21 mouse cellular contexts compared by ENCODE assay signal in the genomic region with DNA sequence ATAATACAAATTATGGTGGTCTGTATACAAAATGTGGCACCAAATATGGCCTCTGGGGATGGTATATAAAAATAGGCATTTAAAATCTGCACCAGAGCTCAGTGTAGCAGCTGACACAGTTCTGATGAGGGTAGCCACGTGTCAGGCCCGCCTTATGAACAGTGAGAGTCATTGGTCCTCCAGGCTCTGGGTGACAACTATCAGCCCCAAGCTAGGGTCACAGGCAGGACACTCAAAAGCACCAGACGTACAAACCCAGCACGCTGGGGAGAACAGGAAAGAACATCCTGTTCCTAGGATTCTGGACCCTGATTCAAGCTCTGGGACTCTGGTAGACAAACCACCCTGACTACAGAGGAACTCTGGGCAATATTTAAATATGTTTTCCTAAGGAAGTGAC. TPM values are rescaled to one million over a fixed set of nuclear protein-coding genes. Genes with fewer than 3 reads are reported as not detected.
DNase-seq lines count a peak whose midpoint lies in the region; ATAC-seq and TF ChIP-seq lines count a peak whose summit lies in the region.
"Had no signal": no experiment of that assay in that cellular context is flagged by ENCODE, and none has a peak within 500 bp of the region (broad histone marks: within the 10 kb centered on the region; RNA-seq: fewer than 3 reads in every experiment).

No protein-coding gene starts in this region.

- TF ChIP-seq EP300 in heart, postnatal 0 days (IDR thresholded peaks at IDR 0.05; ENCODE audit: low read depth), result no peak
- no peak for TF ChIP-seq EP300 in liver, postnatal 0 days (IDR thresholded peaks at IDR 0.05; ENCODE audit: low read depth)

- H3K9ac ChIP-seq in heart, embryonic 11.5 days (ENCODE audit: low read depth, low read length), result no peak overlapping the region
- H3K9ac ChIP-seq in heart, postnatal 0 days (replicated peaks; ENCODE audit: low read depth, low read length), result no peak overlapping the region
- no peak overlapping the region for H3K9ac ChIP-seq in heart, embryonic 12.5 days
- no peak overlapping the region for H3K9ac ChIP-seq in liver, postnatal 0 days (replicated peaks)
- H3K9ac ChIP-seq: forebrain, embryonic 13.5 days; hindbrain, embryonic 12.5 days had no signal

- no peaks in the 10 kb centered on the region for H3K27me3 ChIP-seq in heart, embryonic 11.5 days (ENCODE audit: control insufficient read depth, insufficient read depth, low read length)
- no peaks in the 10 kb centered on the region for H3K27me3 ChIP-seq in heart, postnatal 0 days (ENCODE audit: control insufficient read depth, insufficient read depth, low read length)
- no peaks in the 10 kb centered on the region for H3K27me3 ChIP-seq in heart, embryonic 12.5 days (replicated peaks)
- H3K27me3 ChIP-seq in liver, postnatal 0 days (ENCODE audit: insufficient read depth, low read length), result no peaks in the 10 kb centered on the region
- H3K27me3 ChIP-seq: forebrain, embryonic 13.5 days; hindbrain, embryonic 12.5 days had no signal

- peaks cover 6% of the 10 kb centered on the region; the same call in 1 of the 2 replicates for H3K4me1 ChIP-seq in heart, embryonic 11.5 days (ENCODE audit: control insufficient read depth, insufficient read depth, low read length)
- no peaks in the 10 kb centered on the region for H3K4me1 ChIP-seq in heart, postnatal 0 days (ENCODE audit: control insufficient read depth, insufficient read depth)
- 0 out of 2 replicates have a peak, but pooled peaks cover 2% of the 10 kb centered on the region for H3K4me1 ChIP-seq in heart, embryonic 12.5 days (replicated peaks)
- peaks cover 4% of the 10 kb centered on the region; the same call in 1 of the 2 replicates for H3K4me1 ChIP-seq in liver, postnatal 0 days (ENCODE audit: insufficient read depth)

- no peak for TF ChIP-seq CTCF in heart, postnatal 0 days (IDR thresholded peaks at IDR 0.05; ENCODE audit: low read depth)
- TF ChIP-seq CTCF in layer of hippocampus, adult 2 months (conservative IDR thresholded peaks at IDR 0.05), result no peak
- no peak for TF ChIP-seq CTCF in liver, postnatal 0 days (IDR thresholded peaks at IDR 0.05; ENCODE audit: low read depth)

- no peak overlapping the region for H3K4me3 ChIP-seq in heart, embryonic 11.5 days (ENCODE audit: low read depth, low read length)
- no peak overlapping the region for H3K4me3 ChIP-seq in heart, postnatal 0 days (ENCODE audit: low read depth, low read length)
- no peak overlapping the region for H3K4me3 ChIP-seq in heart, embryonic 12.5 days
- H3K4me3 ChIP-seq in layer of hippocampus, adult 2 months, result no peak overlapping the region
- no peak overlapping the region for H3K4me3 ChIP-seq in liver, postnatal 0 days (ENCODE audit: low read depth, low read length)
- H3K4me3 ChIP-seq: forebrain, embryonic 10.5 days; forebrain, embryonic 13.5 days; gastrocnemius, adult 2 months; hindbrain, embryonic 12.5 days had no signal

- H3K27ac ChIP-seq in heart, embryonic 11.5 days (ENCODE audit: low read depth, low read length), result no peak overlapping the region
- no peak overlapping the region for H3K27ac ChIP-seq in heart, postnatal 0 days (ENCODE audit: low read depth)
- H3K27ac ChIP-seq in heart, embryonic 12.5 days (ENCODE audit: poor library complexity, severe bottlenecking), result no peak overlapping the region
- H3K27ac ChIP-seq in layer of hippocampus, adult 2 months, result peak overlapping the region; percentile 63; the same call in 1 of the 2 replicates
- no peak overlapping the region for H3K27ac ChIP-seq in liver, postnatal 0 days (ENCODE audit: low read depth)
- H3K27ac ChIP-seq: forebrain, embryonic 10.5 days; gastrocnemius, adult 2 months; hindbrain, embryonic 12.5 days had no signal

- H3K9me3 ChIP-seq in heart, embryonic 11.5 days (replicated peaks; ENCODE audit: control insufficient read depth, low read length), result no peaks in the 10 kb centered on the region
- H3K9me3 ChIP-seq in heart, postnatal 0 days (replicated peaks; ENCODE audit: control insufficient read depth, low read length), result no peaks in the 10 kb centered on the region
- H3K9me3 ChIP-seq in heart, embryonic 12.5 days (replicated peaks), result no peaks in the 10 kb centered on the region
- no peaks in the 10 kb centered on the region for H3K9me3 ChIP-seq in liver, postnatal 0 days (ENCODE audit: low read length)
- H3K9me3 ChIP-seq: forebrain, embryonic 10.5 days; forebrain, embryonic 13.5 days; hindbrain, embryonic 12.5 days had no signal

- no peaks in the 10 kb centered on the region; the same call in 1 of the 2 replicates for H3K36me3 ChIP-seq in heart, embryonic 11.5 days (ENCODE audit: control insufficient read depth, insufficient read depth, low read length)
- H3K36me3 ChIP-seq in heart, postnatal 0 days (replicated peaks; ENCODE audit: control insufficient read depth, insufficient read depth, low read length), result peaks cover 11% of the 10 kb centered on the region
- peaks cover 10% of the 10 kb centered on the region for H3K36me3 ChIP-seq in heart, embryonic 12.5 days
- H3K36me3 ChIP-seq in liver, postnatal 0 days (replicated peaks; ENCODE audit: insufficient read depth, low read length), result peaks cover 7% of the 10 kb centered on the region

- DNase-seq in heart, adult 11 months, result peak; percentile 97
- DNase-seq in heart, postnatal 0 days (ENCODE audit: low spot score), result no peak
- DNase-seq in layer of hippocampus, adult 2 months (ENCODE audit: low spot score in 2 of 2), result no peak
- DNase-seq in layer of hippocampus, postnatal 25 days (ENCODE audit: extremely low spot score in 1 of 2, low spot score in 1 of 2), result no peak
- no peak for DNase-seq in liver, postnatal 0 days
- DNase-seq: cerebellum, adult 18-20 months; cerebellum, adult 9-10 months; cerebellum, postnatal 14 days; gastrocnemius, adult 2 months; gastrocnemius, postnatal 14 days; heart, postnatal 10 days; kidney, adult 8-10 months had no signal

- no peak for ATAC-seq in heart, embryonic 11.5 days (replicated peaks; ENCODE audit: insufficient number of reproducible peaks, low FRiP score, low TSS enrichment)
- 0 out of 2 replicates have a peak, but pooled peaks have one; percentile 31 for ATAC-seq in heart, postnatal 0 days (ENCODE audit: insufficient read depth, low read depth)
- no peak for ATAC-seq in heart, embryonic 12.5 days (ENCODE audit: insufficient number of reproducible peaks, low FRiP score)
- ATAC-seq in liver, postnatal 0 days, result no peak
- ATAC-seq: CD4-positive, CD25-positive, alpha-beta regulatory T cell, adult 4 months; forebrain, embryonic 13.5 days; forebrain, embryonic 16.5 days; hindbrain, postnatal 0 days; inflammation-experienced regulatory T-cells, adult 6 months had no signal

- WGBS in heart, embryonic 11.5 days (ENCODE audit: insufficient replicate concordance), result 79% methylated on average over 4 of the region's 4 CpGs
- 62% methylated on average over 4 of the region's 4 CpGs for WGBS in heart, postnatal 0 days
- 78% methylated on average over 4 of the region's 4 CpGs for WGBS in heart, embryonic 12.5 days
- 84% methylated on average over 4 of the region's 4 CpGs for WGBS in liver, postnatal 0 days (ENCODE audit: insufficient replicate concordance)

- no peak overlapping the region for H3K4me2 ChIP-seq in heart, embryonic 11.5 days
- no peak overlapping the region for H3K4me2 ChIP-seq in heart, postnatal 0 days (ENCODE audit: low read depth, low read length)
- H3K4me2 ChIP-seq in heart, embryonic 12.5 days, result no peak overlapping the region
- no peak overlapping the region for H3K4me2 ChIP-seq in liver, postnatal 0 days (ENCODE audit: low read depth, low read length)
- H3K4me2 ChIP-seq: forebrain, embryonic 13.5 days; hindbrain, embryonic 12.5 days had no signal

RNA-seq across cellular contexts. Expression of a gene that starts 10.0 kb away (rescaled TPM):
- polyA plus RNA-seq in heart, embryonic 11.5 days (2014; fragmentation: Nextera tagmentation; extraction: Ambion mirVana), result 14.7 and 16.2 TPM in 2 replicates
- total RNA-seq in heart, postnatal 0 days (2014; rRNA removed; ENCODE audit: low replicate concordance), result 25.6 and 32.4 TPM in 2 replicates
- 18.9 and 19.6 TPM in 2 replicates for polyA plus RNA-seq in heart, postnatal 0 days (2015; fragmentation: Nextera tagmentation; extraction: Ambion mirVana)
- polyA plus RNA-seq in heart, embryonic 12.5 days (2016; fragmentation: Nextera tagmentation; extraction: Ambion mirVana), result 21.6 and 22.3 TPM in 2 replicates
- total RNA-seq in layer of hippocampus, adult 2 months (2021), result 1 to 10 TPM; 8.1 to 8.7 TPM
- total RNA-seq in layer of hippocampus, postnatal 25 days (2021), result 10 to 100 TPM in 1 of 2 experiments, 1 to 10 TPM in 1; 9.1 to 10.0 TPM
- 10.2 and 10.5 TPM in 2 replicates for polyA plus RNA-seq in liver, postnatal 0 days (2015; fragmentation: Nextera tagmentation; extraction: Ambion mirVana)

RNA-seq across cellular contexts. Expression of a gene that starts 13.9 kb away (rescaled TPM):
- polyA plus RNA-seq in heart, embryonic 11.5 days (2014; fragmentation: Nextera tagmentation; extraction: Ambion mirVana), result 18.9 and 23.6 TPM in 2 replicates
- total RNA-seq in heart, postnatal 0 days (2014; rRNA removed; ENCODE audit: low replicate concordance), result 31.2 and 52.2 TPM in 2 replicates
- polyA plus RNA-seq in heart, postnatal 0 days (2015; fragmentation: Nextera tagmentation; extraction: Ambion mirVana), result 17.3 and 20.5 TPM in 2 replicates
- 21.8 and 23.1 TPM in 2 replicates for polyA plus RNA-seq in heart, embryonic 12.5 days (2016; fragmentation: Nextera tagmentation; extraction: Ambion mirVana)
- total RNA-seq in layer of hippocampus, adult 2 months (2021), result 100 to 1,000 TPM in 1 of 2 experiments, 10 to 100 TPM in 1; 95.2 to 100 TPM
- total RNA-seq in layer of hippocampus, postnatal 25 days (2021), result 10 to 100 TPM; 86.0 to 86.2 TPM
- polyA plus RNA-seq in liver, postnatal 0 days (2015; fragmentation: Nextera tagmentation; extraction: Ambion mirVana), result 12.3 and 13.0 TPM in 2 replicates
